Mouse (Mus musculus) limb, embryonic 12.5 days (tissue): ENCODE results near the gene Pld4. TPM values are rescaled to one million over a fixed set of nuclear protein-coding genes. Genes with fewer than 3 reads are reported as not detected.

Experiments
- ATAC-seq: fragments of 200-750 bp; cut with Nextera tagmentation; 2 replicates; pipeline ENCODE4 v1.8.0; 2017; ENCODE audit warnings: low read depth, moderate TSS enrichment; ENCODE audit not compliant: insufficient number of reproducible peaks, insufficient read depth, low FRiP score, low TSS enrichment
- H3K27ac ChIP-seq: fragments of 300-500 bp; sonication (generic); 2 replicates; pipeline ENCODE4 v1.5.1; 2016; ENCODE audit warnings: mild to moderate bottlenecking, moderate library complexity
- H3K27me3 ChIP-seq: fragments of 300-500 bp; sonication (generic); 2 replicates; pipeline ENCODE4 v1.6.1; 2016; ENCODE audit warnings: mild to moderate bottlenecking, moderate library complexity
- H3K36me3 ChIP-seq: fragments of 300-500 bp; sonication (generic); 2 replicates; pipeline ENCODE4 v1.6.1; 2016; ENCODE audit warnings: mild to moderate bottlenecking, moderate library complexity
- H3K4me1 ChIP-seq: fragments of 300-500 bp; sonication (generic); replicated peaks from 2 replicates; pipeline ENCODE4 v1.6.1; 2016
- H3K4me2 ChIP-seq: fragments of 300-500 bp; sonication (generic); 2 replicates; pipeline ENCODE4 v1.6.1; 2016; ENCODE audit warnings: mild to moderate bottlenecking, moderate library complexity
- H3K4me3 ChIP-seq: fragments of 300-500 bp; sonication (generic); replicated peaks from 2 replicates; pipeline ENCODE4 v1.5.1; 2016; ENCODE audit warnings: mild to moderate bottlenecking
- H3K9ac ChIP-seq: fragments of 300-500 bp; sonication (generic); replicated peaks from 2 replicates; pipeline ENCODE4 v1.6.1; 2016; ENCODE audit warnings: mild to moderate bottlenecking, moderate library complexity
- H3K9me3 ChIP-seq: fragments of 300-500 bp; sonication (generic); 2 replicates; pipeline ENCODE4 v1.6.1; 2016; ENCODE audit warnings: mild to moderate bottlenecking, moderate library complexity
- WGBS: fragments of 180-500 bp; shearing (Covaris S2); methylation state at CpG from one replicate; pipeline ENCODE4 v1.1.7; 2016; 5-methylcytosine and 5-hydroxymethylcytosine counted together
- polyA plus RNA-seq: library from polyadenylated mRNA; unstranded; fragments of >200 nt; fragmentation: Nextera tagmentation; extraction: Ambion mirVana; gene quantifications from 2 replicates; pipeline ENCODE4 v1.2.1, GENCODE M21; 2016

Pld4 gene
- polyA plus RNA-seq, 1 experiment from 2014 or later: 4.4 TPM

GRCm38 (mm10) chr12:112738281-112739022, 22.0 kb upstream of the Pld4 start:
- H3K27me3 ChIP-seq: no peaks in the 10 kb centered on the region
- H3K9ac ChIP-seq: no peak overlapping the region
- no peaks in the 10 kb centered on the region for H3K9me3 ChIP-seq
- H3K4me1 ChIP-seq: no peaks in the 10 kb centered on the region
- H3K27ac ChIP-seq: no peak overlapping the region
- no peak for ATAC-seq
- WGBS: 93% methylated on average over 31 of the region's 31 CpGs
- peaks cover 94% of the 10 kb centered on the region for H3K36me3 ChIP-seq
- H3K4me3 ChIP-seq: no peak overlapping the region
- no peak overlapping the region for H3K4me2 ChIP-seq

GRCm38 (mm10) chr12:112739023-112739568, 21.4 kb upstream of the Pld4 start:
- H3K27ac ChIP-seq: no peak overlapping the region
- no peak overlapping the region for H3K9ac ChIP-seq
- no peak overlapping the region for H3K4me3 ChIP-seq
- no peaks in the 10 kb centered on the region for H3K9me3 ChIP-seq
- H3K27me3 ChIP-seq: no peaks in the 10 kb centered on the region
- H3K4me2 ChIP-seq: no peak overlapping the region
- WGBS: 91% methylated on average over 24 of the region's 24 CpGs
- ATAC-seq: no peak
- no peaks in the 10 kb centered on the region for H3K4me1 ChIP-seq
- peaks cover 94% of the 10 kb centered on the region for H3K36me3 ChIP-seq

- no peak overlapping the region for H3K4me3 ChIP-seq
- H3K4me1 ChIP-seq: peaks cover 10% of the 10 kb centered on the region
- ATAC-seq: no peak
- WGBS: 69% methylated on average over 6 of the region's 6 CpGs
- 0 out of 2 replicates have a peak overlapping the region, but pooled peaks have one; percentile 5 for H3K9ac ChIP-seq
- H3K4me2 ChIP-seq: no peak overlapping the region
- H3K36me3 ChIP-seq: peaks cover 75% of the 10 kb centered on the region
- peak overlapping the region; percentile 25; the same call in 1 of the 2 replicates for H3K27ac ChIP-seq
- no peaks in the 10 kb centered on the region for H3K9me3 ChIP-seq
- H3K27me3 ChIP-seq: no peaks in the 10 kb centered on the region
These were observed 17.7 kb upstream of the Pld4 start for GRCm38 (mm10) chr12:112742768-112743167.

GRCm38 (mm10) chr12:112743168-112743975, 17.1 kb upstream of the Pld4 start:
- H3K36me3 ChIP-seq: peaks cover 69% of the 10 kb centered on the region

GRCm38 (mm10) chr12:112744211-112744610, 16.2 kb upstream of the Pld4 start:
- no peak overlapping the region; the same call in 1 of the 2 replicates for H3K9ac ChIP-seq
- no peaks in the 10 kb centered on the region for H3K27me3 ChIP-seq
- no peak for ATAC-seq
- H3K4me1 ChIP-seq: peaks cover 10% of the 10 kb centered on the region
- peaks cover 60% of the 10 kb centered on the region for H3K36me3 ChIP-seq
- WGBS: 76% methylated on average over 11 of the region's 11 CpGs
- no peak overlapping the region for H3K4me2 ChIP-seq
- H3K4me3 ChIP-seq: no peak overlapping the region
- H3K9me3 ChIP-seq: no peaks in the 10 kb centered on the region
- H3K27ac ChIP-seq: no peak overlapping the region

More at GRCm38 (mm10) chr12:112743168-112743975, 17.1 kb upstream of the Pld4 start:
- ATAC-seq: peak; percentile 56
- WGBS: 58% methylated on average over 25 of the region's 25 CpGs
- Histone ChIP-seq H3K27ac (peak overlapping the region; percentile 25; the same call in 1 of the 2 replicates), H3K4me2 (no peak overlapping the region), H3K9ac (peak overlapping the region; percentile 5; the same call in 1 of the 2 replicates), H3K9me3 (no peaks in the 10 kb centered on the region), H3K4me3 (no peak overlapping the region), H3K4me1 (peaks cover 10% of the 10 kb centered on the region), H3K27me3 (no peaks in the 10 kb centered on the region)

- no peak overlapping the region for H3K27ac ChIP-seq
- H3K4me1 ChIP-seq: peaks cover 10% of the 10 kb centered on the region
- no peak overlapping the region; the same call in 1 of the 2 replicates for H3K9ac ChIP-seq
- no peak for ATAC-seq
- H3K36me3 ChIP-seq: peaks cover 52% of the 10 kb centered on the region
- 89% methylated on average over 10 of the region's 10 CpGs for WGBS
- H3K9me3 ChIP-seq: no peaks in the 10 kb centered on the region
- no peak overlapping the region for H3K4me3 ChIP-seq
- H3K4me2 ChIP-seq: no peak overlapping the region
- H3K27me3 ChIP-seq: no peaks in the 10 kb centered on the region
These were observed 15.4 kb upstream of the Pld4 start for GRCm38 (mm10) chr12:112744891-112745580.

- no peak for ATAC-seq
- Histone ChIP-seq H3K4me2 (no peak overlapping the region), H3K4me1 (peaks cover 10% of the 10 kb centered on the region), H3K27ac (no peak overlapping the region), H3K36me3 (peaks cover 45% of the 10 kb centered on the region), H3K9me3 (no peaks in the 10 kb centered on the region), H3K27me3 (no peaks in the 10 kb centered on the region), H3K9ac (no peak overlapping the region), H3K4me3 (no peak overlapping the region)
- 87% methylated on average over 10 of the region's 10 CpGs for WGBS
These were observed 14.7 kb upstream of the Pld4 start for GRCm38 (mm10) chr12:112745716-112746115.

GRCm38 (mm10) chr12:112746461-112746807, 14.0 kb upstream of the Pld4 start:
- no peak overlapping the region for H3K4me3 ChIP-seq
- peaks cover 10% of the 10 kb centered on the region for H3K4me1 ChIP-seq
- no peak overlapping the region for H3K4me2 ChIP-seq
- WGBS: 80% methylated on average over 4 of the region's 4 CpGs
- H3K9ac ChIP-seq: no peak overlapping the region
- no peak for ATAC-seq
- H3K36me3 ChIP-seq: peaks cover 40% of the 10 kb centered on the region
- no peaks in the 10 kb centered on the region for H3K9me3 ChIP-seq
- H3K27ac ChIP-seq: no peak overlapping the region
- H3K27me3 ChIP-seq: no peaks in the 10 kb centered on the region

GRCm38 (mm10) chr12:112746808-112747605, 13.4 kb upstream of the Pld4 start:
- Histone ChIP-seq H3K36me3 (peaks cover 36% of the 10 kb centered on the region), H3K4me3 (no peak overlapping the region), H3K4me2 (peak overlapping the region; percentile 18), H3K9ac (peak overlapping the region; percentile 34; the same call in 1 of the 2 replicates), H3K27ac (peak overlapping the region; percentile 76), H3K27me3 (no peaks in the 10 kb centered on the region), H3K4me1 (peaks cover 10% of the 10 kb centered on the region), H3K9me3 (no peaks in the 10 kb centered on the region)
- 22% methylated on average over 10 of the region's 10 CpGs for WGBS
- ATAC-seq: peak; percentile 40; the same call in 1 of the 2 replicates

- Histone ChIP-seq H3K4me3 (no peak overlapping the region), H3K27ac (peak overlapping the region; percentile 76), H3K9me3 (no peaks in the 10 kb centered on the region), H3K27me3 (no peaks in the 10 kb centered on the region), H3K9ac (peak overlapping the region; percentile 34; the same call in 1 of the 2 replicates), H3K36me3 (peaks cover 30% of the 10 kb centered on the region), H3K4me1 (peaks cover 10% of the 10 kb centered on the region), H3K4me2 (no peak overlapping the region)
- 81% methylated on average over 8 of the region's 8 CpGs for WGBS
- no peak for ATAC-seq
These were observed 12.9 kb upstream of the Pld4 start for GRCm38 (mm10) chr12:112747606-112747970.
